Mouse (Mus musculus) cerebellum, adult 2 months (tissue): ENCODE measurements around the gene Cnot6l.

ENCODE experiments used
- CTCF ChIP-seq: fragments of 200-500 bp; IDR thresholded peaks from 2 replicates; pipeline ENCODE4 v1.5.1; 2011; ENCODE audit warnings: low read depth, mild to moderate bottlenecking, control low read depth, low read length, moderate library complexity, borderline replicate concordance; ENCODE audit not compliant: insufficient read depth
- POLR2A ChIP-seq: fragments of 200-500 bp; IDR thresholded peaks from 2 replicates; pipeline ENCODE4 v1.6.1; 2011; ENCODE audit warnings: low read length, control low read depth, borderline replicate concordance; ENCODE audit not compliant: insufficient read depth

GRCm38 (mm10) chr5:96201462-96202154 is 37.6 kb upstream of the Cnot6l start:
- TF ChIP-seq POLR2A, result no peak
- no peak for TF ChIP-seq CTCF
